Mouse (Mus musculus) CH12.LX (cell line): ENCODE measurements around the gene Timp2.

Experiments used
- CTCF ChIP-seq, 2 experiments: IDR thresholded peaks in 1 of 2; conservative IDR thresholded peaks in 1 of 2; 2 replicates each; pipeline ENCODE4 v1.5.1; 2011 to 2012; ENCODE audit warnings: low read depth in 2 of 2, low read length in 2 of 2, improper control_type of control experiment in 1 of 2, inconsistent platforms in 1 of 2, mild to moderate bottlenecking in 1 of 2, moderate library complexity in 1 of 2
- EP300 ChIP-seq: IDR thresholded peaks from 2 replicates; pipeline ENCODE4 v1.6.1; 2011; ENCODE audit warnings: low read length, improper control_type of control experiment
- ZC3H11A ChIP-seq: IDR thresholded peaks from 2 replicates; pipeline ENCODE4 v1.6.1; 2012; ENCODE audit warnings: low read depth, mild to moderate bottlenecking, inconsistent platforms, low read length, improper control_type of control experiment
- ZMIZ1 ChIP-seq: IDR thresholded peaks from 2 replicates; pipeline ENCODE4 v1.6.1; 2012; ENCODE audit warnings: low read depth, mild to moderate bottlenecking, inconsistent platforms, low read length, improper control_type of control experiment

DNA sequence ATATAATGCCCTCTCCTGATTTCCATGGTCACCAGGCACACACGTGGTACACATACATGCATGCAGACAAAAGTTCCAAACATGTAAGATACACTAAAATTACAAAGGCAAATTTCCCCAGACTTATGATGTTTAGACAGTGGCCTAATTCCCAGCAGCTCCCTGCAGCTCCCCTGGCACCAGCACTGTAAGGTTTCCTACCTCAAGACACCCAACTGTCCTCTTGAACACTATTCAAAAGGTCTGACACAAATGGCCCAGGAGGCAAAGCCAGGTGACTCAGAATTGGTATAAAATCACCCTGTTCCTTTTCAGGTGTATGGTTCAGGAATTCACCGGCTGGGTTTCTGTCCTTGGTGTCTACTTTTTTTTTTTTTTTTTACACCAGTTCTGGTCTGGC lies 47.6 kb upstream of the Timp2 start:
- TF ChIP-seq ZMIZ1 = no peak
- no peak for TF ChIP-seq ZC3H11A
- TF ChIP-seq CTCF (conservative IDR thresholded peaks at IDR 0.05 in 1 of 2, IDR thresholded peaks at IDR 0.05 in 1 of 2; ENCODE audit: low read depth in 2 of 2, low read length in 2 of 2) = no peak
- peak; percentile 40; the same call in 1 of the 2 replicates for TF ChIP-seq EP300
